Mouse (Mus musculus): ENCODE measurements around the gene Mllt1. TPM values are rescaled to one million over a fixed set of nuclear protein-coding genes. Genes with fewer than 3 reads are reported as not detected.

The Mllt1 gene
- total RNA-seq, 1 experiment: 24.6 TPM

- no peak overlapping the region for H3K9ac ChIP-seq (ENCODE audit: insufficient read depth, low read depth, low read length, poor library complexity, severe bottlenecking)
- H3K27ac ChIP-seq (ENCODE audit: insufficient read depth, low read depth, low read length, poor library complexity, severe bottlenecking): no peak overlapping the region
- H3K4me3 ChIP-seq (ENCODE audit: insufficient read depth in 1 of 2, low read depth in 1 of 2, low read length in 2 of 2, poor library complexity in 1 of 2, severe bottlenecking in 1 of 2): no peak overlapping the region
- peaks cover 5 to 7% of the 10 kb centered on the region in 2 experiments; a peak in 2 of 4 replicates for H3K4me1 ChIP-seq (ENCODE audit: control insufficient read depth in 2 of 2, insufficient read depth in 2 of 2, low read length in 2 of 2, poor library complexity in 1 of 2)
- H3K9me3 ChIP-seq (ENCODE audit: control insufficient read depth, insufficient read depth, low read depth, low read length): no peaks in the 10 kb centered on the region
- TF ChIP-seq MAFK (IDR thresholded peaks at IDR 0.05; ENCODE audit: insufficient read depth, low read depth, low read length): no peak
- no peak for TF ChIP-seq HCFC1 (IDR thresholded peaks at IDR 0.05; ENCODE audit: borderline replicate concordance, insufficient read depth, low read length)
- TF ChIP-seq ZC3H11A (IDR thresholded peaks at IDR 0.05; ENCODE audit: borderline replicate concordance, low read depth, low read length): no peak
- TF ChIP-seq ZNF384 (IDR thresholded peaks at IDR 0.05; ENCODE audit: low read depth, low read length): no peak
- TF ChIP-seq CHD2 (IDR thresholded peaks at IDR 0.05; ENCODE audit: low read depth, low read length): no peak
- no peak for DNase-seq (ENCODE audit: low read depth, low spot score)
- in situ Hi-C loops (cut with MboI; ENCODE audit: low sequenced_read_pairs in 2 of 2, unreplicated experiment in 2 of 2): no loop called here
- no peaks in the 10 kb centered on the region for H3K36me3 ChIP-seq (ENCODE audit: control insufficient read depth, insufficient read depth, low read length, poor library complexity, severe bottlenecking)
Measured at GRCm38 (mm10) chr17:56849710-56850109, 85.5 kb downstream of the Mllt1 start.

DNA sequence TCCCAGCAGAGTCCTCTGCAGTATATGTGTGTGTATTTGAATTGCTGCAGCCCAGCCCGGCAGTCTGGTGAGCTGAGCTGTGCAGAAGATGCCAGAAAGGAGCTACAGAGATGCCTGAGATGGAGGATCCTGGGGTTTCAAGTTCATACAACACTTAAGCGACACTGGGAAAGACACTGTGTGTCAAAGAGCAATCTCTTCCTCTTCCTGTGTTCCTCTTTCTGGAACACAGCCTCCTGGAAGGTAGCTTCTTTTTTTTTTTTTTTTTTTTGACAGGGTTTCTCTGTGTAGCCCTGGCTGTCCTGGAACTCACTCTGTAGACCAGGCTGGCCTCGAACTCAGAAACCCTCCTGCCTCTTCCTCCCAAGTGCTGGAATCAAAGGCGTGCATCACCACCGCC is 86.4 kb downstream of the Mllt1 start:
- H3K4me3 ChIP-seq (ENCODE audit: insufficient read depth in 1 of 2, low read depth in 1 of 2, low read length in 2 of 2, poor library complexity in 1 of 2, severe bottlenecking in 1 of 2): no peak overlapping the region
- TF ChIP-seq ZNF384 (IDR thresholded peaks at IDR 0.05; ENCODE audit: low read depth, low read length) (no peak), ZC3H11A (IDR thresholded peaks at IDR 0.05; ENCODE audit: borderline replicate concordance, low read depth, low read length) (no peak), HCFC1 (IDR thresholded peaks at IDR 0.05; ENCODE audit: borderline replicate concordance, insufficient read depth, low read length) (no peak)
- H3K9me3 ChIP-seq (ENCODE audit: control insufficient read depth, insufficient read depth, low read depth, low read length): no peaks in the 10 kb centered on the region
- H3K27ac ChIP-seq (ENCODE audit: insufficient read depth, low read depth, low read length, poor library complexity, severe bottlenecking): no peak overlapping the region
- no peaks in the 10 kb centered on the region for H3K36me3 ChIP-seq (ENCODE audit: control insufficient read depth, insufficient read depth, low read length, poor library complexity, severe bottlenecking)
- no peak for DNase-seq (ENCODE audit: low read depth, low spot score)
- H3K4me1 ChIP-seq (ENCODE audit: control insufficient read depth in 2 of 2, insufficient read depth in 2 of 2, low read length in 2 of 2, poor library complexity in 1 of 2): peaks cover 5 to 7% of the 10 kb centered on the region in 2 experiments; a peak in 2 of 4 replicates
- H3K9ac ChIP-seq (ENCODE audit: insufficient read depth, low read depth, low read length, poor library complexity, severe bottlenecking): no peak overlapping the region
- in situ Hi-C loops (cut with MboI; ENCODE audit: low sequenced_read_pairs in 2 of 2, unreplicated experiment in 2 of 2): no loop called here

- Histone ChIP-seq H3K4me1 (ENCODE audit: control insufficient read depth in 2 of 2, insufficient read depth in 2 of 2, low read length in 2 of 2, poor library complexity in 1 of 2) (peaks cover 3 to 10% of the 10 kb centered on the region in 2 experiments; a peak in 1 of 4 replicates), H3K9ac (ENCODE audit: insufficient read depth, low read depth, low read length, poor library complexity, severe bottlenecking) (no peak overlapping the region), H3K27ac (ENCODE audit: insufficient read depth, low read depth, low read length, poor library complexity, severe bottlenecking) (no peak overlapping the region), H3K9me3 (ENCODE audit: control insufficient read depth, insufficient read depth, low read depth, low read length) (no peaks in the 10 kb centered on the region), H3K36me3 (ENCODE audit: control insufficient read depth, insufficient read depth, low read length, poor library complexity, severe bottlenecking) (no peaks in the 10 kb centered on the region), H3K4me3 (ENCODE audit: insufficient read depth in 1 of 2, low read depth in 1 of 2, low read length in 2 of 2, poor library complexity in 1 of 2, severe bottlenecking in 1 of 2) (no peak overlapping the region)
- no peak for DNase-seq (ENCODE audit: low read depth, low spot score)
- TF ChIP-seq MAFK (IDR thresholded peaks at IDR 0.05; ENCODE audit: insufficient read depth, low read depth, low read length): no peak
- TF ChIP-seq ZC3H11A (IDR thresholded peaks at IDR 0.05; ENCODE audit: borderline replicate concordance, low read depth, low read length): no peak
- no peak for TF ChIP-seq ZNF384 (IDR thresholded peaks at IDR 0.05; ENCODE audit: low read depth, low read length)
- TF ChIP-seq HCFC1 (IDR thresholded peaks at IDR 0.05; ENCODE audit: borderline replicate concordance, insufficient read depth, low read length): no peak
- no peak for TF ChIP-seq CHD2 (IDR thresholded peaks at IDR 0.05; ENCODE audit: low read depth, low read length)
- in situ Hi-C loops (cut with MboI; ENCODE audit: low sequenced_read_pairs in 2 of 2, unreplicated experiment in 2 of 2): no loop called here
Measured at GRCm38 (mm10) chr17:56843678-56844077, 91.5 kb downstream of the Mllt1 start.

Other genes with a start within 250 kb of the Mllt1 start
- gene Ndufa11, start 217.6 kb downstream of the Mllt1 start, total RNA-seq (2012; rRNA removed): 484 and 561 TPM in 2 replicates
- gene Vmac, start 217.4 kb downstream of the Mllt1 start, total RNA-seq (2012; rRNA removed): 7.7 and 8.4 TPM in 2 replicates
- gene Nrtn, start 177.9 kb downstream of the Mllt1 start, total RNA-seq (2012; rRNA removed): 8.4 and 17.7 TPM in 2 replicates
- gene Dus3l, start 170.7 kb downstream of the Mllt1 start, total RNA-seq (2012; rRNA removed): 70.2 and 108 TPM in 2 replicates
- 1.2 and 1.5 TPM in 2 replicates for gene Prr22, start 165.2 kb downstream of the Mllt1 start, total RNA-seq (2012; rRNA removed)
- 15.8 and 22.5 TPM in 2 replicates for gene Rfx2, start 104.4 kb downstream of the Mllt1 start, total RNA-seq (2012; rRNA removed)
- 0.58 and 0.90 TPM in 2 replicates for gene Acsbg2, start 61.0 kb downstream of the Mllt1 start, total RNA-seq (2012; rRNA removed)
- 17.3 and 24.0 TPM in 2 replicates for gene 1700061G19Rik, start 59.9 kb downstream of the Mllt1 start, total RNA-seq (2012; rRNA removed)
- 0.54 and 0.74 TPM in 2 replicates for gene Acer1, start 46.7 kb upstream of the Mllt1 start, total RNA-seq (2012; rRNA removed)
- gene Clpp, start 54.9 kb upstream of the Mllt1 start, total RNA-seq (2012; rRNA removed): 185 and 187 TPM in 2 replicates
- gene Alkbh7, start 61.9 kb upstream of the Mllt1 start, total RNA-seq (2012; rRNA removed): 37.1 and 39.5 TPM in 2 replicates
- gene Pspn, start 64.6 kb upstream of the Mllt1 start, total RNA-seq (2012; rRNA removed): not detected in 2 replicates
- 71.6 and 101 TPM in 2 replicates for gene Gtf2f1, start 75.9 kb upstream of the Mllt1 start, total RNA-seq (2012; rRNA removed)
- gene Gm17949, start 76.1 kb upstream of the Mllt1 start, total RNA-seq (2012; rRNA removed): not detected in 2 replicates
- 81.7 and 82.3 TPM in 2 replicates for gene Khsrp, start 96.1 kb upstream of the Mllt1 start, total RNA-seq (2012; rRNA removed)
- 0.37 and 0.40 TPM in 2 replicates for gene Slc25a41, start 106.2 kb upstream of the Mllt1 start, total RNA-seq (2012; rRNA removed)
- gene Crb3, start 123.7 kb upstream of the Mllt1 start, total RNA-seq (2012; rRNA removed): 6.2 and 15.4 TPM in 2 replicates
- 5.2 and 5.9 TPM in 2 replicates for gene Slc25a23, start 124.4 kb upstream of the Mllt1 start, total RNA-seq (2012; rRNA removed)
- gene Dennd1c, start 143.1 kb upstream of the Mllt1 start, total RNA-seq (2012; rRNA removed): 0.45 and 0.53 TPM in 2 replicates
- 0.32 and 0.89 TPM in 2 replicates for gene Tubb4a, start 152.4 kb upstream of the Mllt1 start, total RNA-seq (2012; rRNA removed)
- 8.9 and 10.6 TPM in 2 replicates for gene Tnfsf9, start 169.9 kb upstream of the Mllt1 start, total RNA-seq (2012; rRNA removed)
- 1.2 TPM in 1 of 2 replicates, not detected in the other for gene Cd70, start 214.4 kb upstream of the Mllt1 start, total RNA-seq (2012; rRNA removed)

All from ES-E14 (cell line).